Mouse (Mus musculus) midbrain, postnatal 0 days (tissue): ENCODE measurements around the gene Ints7. TPM values are rescaled to one million over a fixed set of nuclear protein-coding genes. Genes with fewer than 3 reads are reported as not detected.
A peak's percentile ranks its signal among the peaks of the same experiment; 100 is the strongest.

Source experiments
- ATAC-seq: fragments of 200-750 bp; cut with Nextera tagmentation; 2 replicates; pipeline ENCODE4 v1.8.0; 2017; ENCODE audit warnings: moderate number of reproducible peaks, mild to moderate bottlenecking, moderate TSS enrichment, moderate library complexity; ENCODE audit not compliant: low FRiP score
- DNase-seq: peaks from one replicate; pipeline ENCODE4 v3.0.0-alpha.2; 2015; ENCODE audit warnings: low spot score
- H3K27ac ChIP-seq: fragments of 300-500 bp; sonication (generic); 2 replicates; pipeline ENCODE4 v1.5.1; 2014; ENCODE audit warnings: low read depth, mild to moderate bottlenecking, low read length, mixed read lengths
- H3K27me3 ChIP-seq: fragments of 300-500 bp; sonication (generic); 2 replicates; pipeline ENCODE4 v1.6.1; 2014; ENCODE audit warnings: low read length, control low read depth, mixed read lengths; ENCODE audit not compliant: insufficient read depth
- H3K36me3 ChIP-seq: fragments of 300-500 bp; sonication (generic); 2 replicates; pipeline ENCODE4 v1.6.1; 2014; ENCODE audit warnings: low read length, control low read depth, mixed read lengths; ENCODE audit not compliant: insufficient read depth
- H3K4me1 ChIP-seq: fragments of 300-500 bp; sonication (generic); 2 replicates; pipeline ENCODE4 v1.6.1; 2014; ENCODE audit warnings: mild to moderate bottlenecking, control low read depth, antibody characterized with exemption, low read length, mixed read lengths; ENCODE audit not compliant: insufficient read depth
- H3K4me2 ChIP-seq: fragments of 300-500 bp; sonication (generic); 2 replicates; pipeline ENCODE4 v1.6.1; 2014; ENCODE audit warnings: low read depth, mild to moderate bottlenecking, low read length, mixed read lengths; ENCODE audit not compliant: poor library complexity, severe bottlenecking
- H3K4me3 ChIP-seq: fragments of 300-500 bp; sonication (generic); 2 replicates; pipeline ENCODE4 v1.5.1; 2014; ENCODE audit warnings: low read depth, mild to moderate bottlenecking, low read length, moderate library complexity
- H3K9ac ChIP-seq: fragments of 300-500 bp; sonication (generic); replicated peaks from 2 replicates; pipeline ENCODE4 v1.6.1; 2014; ENCODE audit warnings: mild to moderate bottlenecking, low read length, moderate library complexity, mixed read lengths; ENCODE audit not compliant: poor library complexity, severe bottlenecking
- H3K9me3 ChIP-seq: fragments of 300-500 bp; sonication (generic); 2 replicates; pipeline ENCODE4 v1.6.1; 2016; ENCODE audit warnings: low read length, control low read depth
- CTCF ChIP-seq: IDR thresholded peaks from 2 replicates; pipeline ENCODE4 v1.5.1; 2016; ENCODE audit warnings: antibody characterized with exemption, mild to moderate bottlenecking
- WGBS: fragments of 180-500 bp; shearing (Covaris S2); extraction: QIAGEN DNeasy Blood & Tissue Kit; methylation state at CpG from one replicate; pipeline ENCODE4 v1.1.7; 2014; 5-methylcytosine and 5-hydroxymethylcytosine counted together
- polyA plus RNA-seq: library from polyadenylated mRNA; unstranded; fragments of >200 nt; fragmentation: Nextera tagmentation; extraction: Ambion mirVana; gene quantifications from 2 replicates; pipeline ENCODE4 v1.2.1, GENCODE M21; 2015
- total RNA-seq: library from RNA; depleted of rRNA; stranded (reverse); fragments of >200 nt; gene quantifications from 2 replicates; pipeline ENCODE4 v1.2.3, GENCODE M21; 2014; rRNA removed

The Ints7 gene
- total and polyA plus RNA-seq, 2 experiments from 2014 or later: 27.0 to 33.1 TPM

DNA sequence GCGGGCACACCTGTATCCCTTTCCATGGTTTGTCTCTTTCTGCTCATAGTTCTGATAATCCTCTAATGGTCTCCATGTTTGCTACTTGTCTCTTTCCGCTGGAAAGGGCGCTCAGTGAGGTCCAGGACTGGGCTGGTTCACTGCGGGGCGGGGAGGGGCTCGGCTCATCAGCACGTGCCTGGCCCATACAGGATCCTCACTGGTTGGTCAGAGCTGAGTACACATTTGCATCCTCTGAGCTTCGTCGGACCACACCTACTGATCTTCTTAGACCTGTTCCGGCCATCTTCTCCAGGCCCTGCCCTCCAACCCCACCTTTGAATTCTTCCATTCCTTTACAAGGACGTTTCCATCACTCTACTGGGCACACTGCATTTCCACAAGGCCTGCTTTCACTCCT, 90.9 kb downstream of the Ints7 start:
- no peaks in the 10 kb centered on the region for H3K36me3 ChIP-seq
- no peak overlapping the region for H3K9ac ChIP-seq
- DNase-seq: no peak
- no peak overlapping the region for H3K27ac ChIP-seq
- ATAC-seq: no peak
- no peak overlapping the region for H3K4me3 ChIP-seq
- WGBS: 85% methylated on average over 11 of the region's 11 CpGs
- H3K27me3 ChIP-seq: no peaks in the 10 kb centered on the region
- H3K4me2 ChIP-seq: no peak overlapping the region
- H3K9me3 ChIP-seq: no peaks in the 10 kb centered on the region
- TF ChIP-seq CTCF: no peak
- no peaks in the 10 kb centered on the region for H3K4me1 ChIP-seq

DNA sequence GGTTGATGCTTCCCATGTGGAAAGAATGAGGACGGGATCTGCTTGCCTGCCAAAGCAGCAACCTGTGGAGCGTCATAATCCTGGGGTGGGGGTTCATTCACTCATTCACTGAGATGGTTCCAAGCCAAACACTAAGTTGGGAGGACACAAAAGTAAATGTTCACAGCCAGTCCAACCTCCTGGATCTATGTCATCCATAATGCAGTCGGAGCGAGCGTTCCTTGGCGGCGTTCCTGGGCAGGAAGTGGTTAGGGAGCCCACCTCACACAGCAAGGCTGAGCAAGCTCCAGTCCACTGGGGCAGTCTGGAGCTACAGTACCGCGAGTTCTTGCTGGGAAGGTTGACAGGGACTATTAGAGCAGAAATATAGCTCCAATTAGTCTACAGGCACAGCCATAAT, 92.6 kb downstream of the Ints7 start:
- Histone ChIP-seq H3K4me2 (no peak overlapping the region), H3K9ac (no peak overlapping the region), H3K36me3 (no peaks in the 10 kb centered on the region), H3K27me3 (no peaks in the 10 kb centered on the region), H3K4me3 (no peak overlapping the region), H3K27ac (no peak overlapping the region), H3K9me3 (no peaks in the 10 kb centered on the region), H3K4me1 (no peaks in the 10 kb centered on the region)
- WGBS: 82% methylated on average over 9 of the region's 9 CpGs
- peak; percentile 12 for DNase-seq
- TF ChIP-seq CTCF: no peak
- ATAC-seq: no peak

Other genes starting within 250 kb of the Ints7 start
- gene Tmem206, start 249.7 kb upstream of the Ints7 start, total RNA-seq: 19.7 and 23.2 TPM in 2 replicates
- gene Tmem206, start 249.7 kb upstream of the Ints7 start, polyA plus RNA-seq: 27.6 and 28.3 TPM in 2 replicates
- gene Ppp2r5a, start 172.4 kb upstream of the Ints7 start, total RNA-seq: 39.1 and 63.2 TPM in 2 replicates
- 9.8 and 10.6 TPM in 2 replicates for gene Ppp2r5a, start 172.4 kb upstream of the Ints7 start, polyA plus RNA-seq
- 2.5 and 3.1 TPM in 2 replicates for gene Dtl, start 92 bp upstream of the Ints7 start, total RNA-seq
- gene Dtl, start 92 bp upstream of the Ints7 start, polyA plus RNA-seq: 1.7 and 2.0 TPM in 2 replicates
- 56.2 and 79.5 TPM in 2 replicates for gene Lpgat1, start 142.2 kb downstream of the Ints7 start, total RNA-seq
- 38.5 and 53.0 TPM in 2 replicates for gene Lpgat1, start 142.2 kb downstream of the Ints7 start, polyA plus RNA-seq
- gene Nek2, start 245.8 kb downstream of the Ints7 start, total RNA-seq: 2.2 and 2.6 TPM in 2 replicates
- 2.5 TPM in 2 replicates for gene Nek2, start 245.8 kb downstream of the Ints7 start, polyA plus RNA-seq